Mouse (Mus musculus): ENCODE measurements around the gene Ankrd33. TPM values are rescaled to one million over a fixed set of nuclear protein-coding genes. Genes with fewer than 3 reads are reported as not detected.

Ankrd33 gene
- polyA plus RNA-seq, 1 experiment from 2014 or later: not detected

- Histone ChIP-seq H3K4me1 (replicated peaks) (peaks cover 57% of the 10 kb centered on the region), H3K9ac (no peak overlapping the region), H3K27ac (peak overlapping the region; percentile 52), H3K9me3 (replicated peaks) (no peaks in the 10 kb centered on the region), H3K4me3 (no peak overlapping the region), H3K27me3 (no peaks in the 10 kb centered on the region), H3K36me3 (no peaks in the 10 kb centered on the region), H3K4me2 (peak overlapping the region; percentile 46)
- WGBS: 4% methylated on average over 6 of the region's 6 CpGs
- ATAC-seq (replicated peaks; ENCODE audit: insufficient number of reproducible peaks, insufficient read depth, low FRiP score, low read depth): no peak
Measured at GRCm38 (mm10) chr15:101147910-101148273, 32.3 kb downstream of the Ankrd33 start.

- no peak overlapping the region for H3K4me3 ChIP-seq
- 67% methylated on average over 6 of the region's 6 CpGs for WGBS
- H3K4me1 ChIP-seq (replicated peaks): peaks cover 50% of the 10 kb centered on the region
- no peaks in the 10 kb centered on the region for H3K9me3 ChIP-seq (replicated peaks)
- H3K27me3 ChIP-seq: no peaks in the 10 kb centered on the region
- no peak overlapping the region for H3K9ac ChIP-seq
- H3K27ac ChIP-seq: peak overlapping the region; percentile 52; the same call in 1 of the 2 replicates
- H3K4me2 ChIP-seq: 0 out of 2 replicates have a peak overlapping the region, but pooled peaks have one; percentile 46
- ATAC-seq (replicated peaks; ENCODE audit: insufficient number of reproducible peaks, insufficient read depth, low FRiP score, low read depth): no peak
- H3K36me3 ChIP-seq: no peaks in the 10 kb centered on the region
Measured at GRCm38 (mm10) chr15:101148604-101149003, 33.0 kb downstream of the Ankrd33 start.

DNA sequence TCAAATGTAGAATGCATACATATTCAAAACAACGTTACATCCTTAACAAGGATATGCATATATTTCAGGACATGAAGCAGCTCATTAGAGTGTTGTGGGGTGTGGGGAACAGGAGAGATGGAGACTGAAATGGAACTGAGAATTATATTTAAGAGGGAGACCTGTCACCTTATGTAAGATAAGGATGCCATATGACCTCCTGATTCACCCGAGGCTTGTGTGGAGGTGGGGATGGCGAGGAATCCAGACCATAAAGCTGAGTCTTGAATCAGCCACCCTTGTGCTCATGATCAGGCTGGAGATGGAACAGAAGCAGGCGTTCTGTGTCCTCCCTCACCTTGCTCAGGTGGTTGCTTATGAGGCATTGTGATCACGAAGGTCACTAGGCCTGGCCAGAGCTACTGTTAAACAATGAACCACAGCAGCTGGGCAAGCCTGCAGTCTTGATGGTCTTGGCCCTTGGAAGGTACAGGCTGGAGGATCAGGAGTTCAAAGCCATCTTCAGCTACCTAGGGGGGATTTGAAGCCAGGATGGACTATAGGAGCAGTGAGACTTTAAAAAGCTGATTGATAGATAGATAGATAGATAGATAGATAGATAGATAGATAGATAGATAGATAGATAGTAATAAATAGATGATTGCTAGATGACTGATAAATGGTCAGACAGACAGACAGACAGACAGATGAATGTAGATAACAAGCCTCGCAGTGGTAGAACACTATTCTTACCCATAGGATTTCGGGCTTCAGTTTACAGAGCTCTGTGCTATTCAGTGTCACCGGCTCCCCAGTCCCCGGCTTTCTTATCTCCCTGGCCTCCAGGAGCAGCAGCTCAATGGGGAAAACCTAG is 36.1 kb downstream of the Ankrd33 start:
- H3K27ac ChIP-seq: no peak overlapping the region
- 57% methylated on average over 9 of the region's 9 CpGs for WGBS
- no peak overlapping the region for H3K4me3 ChIP-seq
- H3K4me2 ChIP-seq: no peak overlapping the region
- ATAC-seq (replicated peaks; ENCODE audit: insufficient number of reproducible peaks, insufficient read depth, low FRiP score, low read depth): no peak
- H3K9me3 ChIP-seq (replicated peaks): no peaks in the 10 kb centered on the region
- H3K36me3 ChIP-seq: no peaks in the 10 kb centered on the region
- peaks cover 20% of the 10 kb centered on the region for H3K4me1 ChIP-seq (replicated peaks)
- H3K27me3 ChIP-seq: no peaks in the 10 kb centered on the region
- H3K9ac ChIP-seq: no peak overlapping the region

GRCm38 (mm10) chr15:101154700-101155616 is 39.4 kb downstream of the Ankrd33 start:
- H3K4me3 ChIP-seq: no peak overlapping the region
- ATAC-seq (replicated peaks; ENCODE audit: insufficient number of reproducible peaks, insufficient read depth, low FRiP score, low read depth): no peak
- H3K9me3 ChIP-seq (replicated peaks): no peaks in the 10 kb centered on the region
- 73% methylated on average over 7 of the region's 7 CpGs for WGBS
- H3K4me2 ChIP-seq: no peak overlapping the region
- H3K36me3 ChIP-seq: no peaks in the 10 kb centered on the region
- H3K27me3 ChIP-seq: no peaks in the 10 kb centered on the region
- H3K4me1 ChIP-seq (replicated peaks): no peaks in the 10 kb centered on the region
- H3K27ac ChIP-seq: no peak overlapping the region
- H3K9ac ChIP-seq: no peak overlapping the region

- H3K9me3 ChIP-seq (replicated peaks): no peaks in the 10 kb centered on the region
- ATAC-seq (replicated peaks; ENCODE audit: insufficient number of reproducible peaks, insufficient read depth, low FRiP score, low read depth): no peak
- H3K36me3 ChIP-seq: no peaks in the 10 kb centered on the region
- H3K4me2 ChIP-seq: no peak overlapping the region
- no peak overlapping the region for H3K27ac ChIP-seq
- H3K9ac ChIP-seq: no peak overlapping the region
- H3K4me3 ChIP-seq: no peak overlapping the region
- H3K27me3 ChIP-seq: no peaks in the 10 kb centered on the region
- 17% methylated on average over 1 of the region's 1 CpGs for WGBS
- peaks cover 28% of the 10 kb centered on the region for H3K4me1 ChIP-seq (replicated peaks)
Measured at GRCm38 (mm10) chr15:101160128-101160527, 44.6 kb downstream of the Ankrd33 start.

GRCm38 (mm10) chr15:101160591-101160990 is 45.0 kb downstream of the Ankrd33 start:
- 35% methylated on average over 7 of the region's 7 CpGs for WGBS
- no peaks in the 10 kb centered on the region for H3K27me3 ChIP-seq
- ATAC-seq (replicated peaks; ENCODE audit: insufficient number of reproducible peaks, insufficient read depth, low FRiP score, low read depth): no peak
- peaks cover 29% of the 10 kb centered on the region for H3K4me1 ChIP-seq (replicated peaks)
- H3K4me2 ChIP-seq: no peak overlapping the region
- H3K27ac ChIP-seq: no peak overlapping the region
- no peak overlapping the region for H3K4me3 ChIP-seq
- no peaks in the 10 kb centered on the region for H3K36me3 ChIP-seq
- no peaks in the 10 kb centered on the region for H3K9me3 ChIP-seq (replicated peaks)
- no peak overlapping the region for H3K9ac ChIP-seq

GRCm38 (mm10) chr15:101161534-101161933 is 46.0 kb downstream of the Ankrd33 start:
- no peaks in the 10 kb centered on the region for H3K36me3 ChIP-seq
- H3K4me3 ChIP-seq: no peak overlapping the region
- WGBS: 74% methylated on average over 7 of the region's 7 CpGs

DNA sequence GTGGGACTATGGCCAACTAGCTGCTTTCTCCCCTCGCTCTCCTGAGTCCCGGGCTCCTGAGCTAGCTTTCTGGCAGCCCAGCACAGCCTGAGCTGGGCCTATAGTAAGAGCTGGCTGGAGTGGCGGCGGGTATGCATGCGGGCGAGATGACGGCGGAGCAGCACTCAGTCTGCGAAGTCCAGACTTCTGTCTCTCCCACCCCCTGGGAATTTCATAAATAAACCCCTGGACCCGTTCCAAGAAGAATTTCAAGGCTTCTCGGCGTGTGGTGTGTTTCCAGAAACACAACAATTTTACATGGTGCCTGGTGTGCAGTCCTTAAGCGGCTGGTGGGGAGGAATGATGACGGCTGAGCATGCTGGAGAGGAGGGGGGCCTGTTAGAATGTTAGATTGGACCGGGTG is 47.5 kb downstream of the Ankrd33 start:
- Histone ChIP-seq H3K4me1 (replicated peaks) (peaks cover 31% of the 10 kb centered on the region), H3K36me3 (no peaks in the 10 kb centered on the region), H3K4me2 (0 out of 2 replicates have a peak overlapping the region, but pooled peaks have one; percentile 13), H3K4me3 (no peak overlapping the region), H3K27me3 (no peaks in the 10 kb centered on the region), H3K9ac (0 out of 2 replicates have a peak overlapping the region, but pooled peaks have one; percentile 11), H3K9me3 (replicated peaks) (no peaks in the 10 kb centered on the region), H3K27ac (peak overlapping the region; percentile 48)
- 25% methylated on average over 15 of the region's 15 CpGs for WGBS
- peak; percentile 62; the same call in 1 of the 2 replicates for ATAC-seq (replicated peaks; ENCODE audit: insufficient number of reproducible peaks, insufficient read depth, low FRiP score, low read depth)

More at GRCm38 (mm10) chr15:101161534-101161933, 46.0 kb downstream of the Ankrd33 start:
- no peak for ATAC-seq (replicated peaks; ENCODE audit: insufficient number of reproducible peaks, insufficient read depth, low FRiP score, low read depth)
- Histone ChIP-seq H3K9ac (no peak overlapping the region), H3K27me3 (no peaks in the 10 kb centered on the region), H3K27ac (no peak overlapping the region), H3K4me2 (no peak overlapping the region), H3K4me1 (replicated peaks) (peaks cover 31% of the 10 kb centered on the region), H3K9me3 (replicated peaks) (no peaks in the 10 kb centered on the region)

DNA sequence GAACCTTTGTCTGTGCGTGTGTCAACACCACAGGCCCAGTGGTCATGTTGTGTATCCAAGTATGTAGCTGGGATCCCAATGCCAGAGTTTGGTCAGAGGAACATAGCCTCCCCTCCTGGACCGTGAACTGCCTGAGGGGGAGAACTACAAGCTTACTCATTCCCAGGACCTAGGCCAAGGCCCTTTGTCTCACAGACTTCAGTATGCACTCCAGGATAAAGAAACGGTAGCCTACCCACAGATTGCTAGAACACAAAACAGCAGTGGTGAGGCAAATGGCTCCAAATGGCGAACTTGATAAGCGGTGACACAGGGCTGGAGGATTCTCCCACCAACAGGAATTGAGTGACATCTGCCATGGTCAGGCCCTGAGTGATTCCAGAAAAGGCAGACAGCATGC is 48.3 kb downstream of the Ankrd33 start:
- Histone ChIP-seq H3K36me3 (no peaks in the 10 kb centered on the region), H3K9ac (no peak overlapping the region), H3K27me3 (no peaks in the 10 kb centered on the region), H3K4me3 (no peak overlapping the region), H3K4me2 (no peak overlapping the region), H3K27ac (peak overlapping the region; percentile 48; the same call in 1 of the 2 replicates), H3K9me3 (replicated peaks) (no peaks in the 10 kb centered on the region), H3K4me1 (replicated peaks) (peaks cover 31% of the 10 kb centered on the region)
- WGBS: 46% methylated on average over 5 of the region's 5 CpGs
- no peak for ATAC-seq (replicated peaks; ENCODE audit: insufficient number of reproducible peaks, insufficient read depth, low FRiP score, low read depth)

DNA sequence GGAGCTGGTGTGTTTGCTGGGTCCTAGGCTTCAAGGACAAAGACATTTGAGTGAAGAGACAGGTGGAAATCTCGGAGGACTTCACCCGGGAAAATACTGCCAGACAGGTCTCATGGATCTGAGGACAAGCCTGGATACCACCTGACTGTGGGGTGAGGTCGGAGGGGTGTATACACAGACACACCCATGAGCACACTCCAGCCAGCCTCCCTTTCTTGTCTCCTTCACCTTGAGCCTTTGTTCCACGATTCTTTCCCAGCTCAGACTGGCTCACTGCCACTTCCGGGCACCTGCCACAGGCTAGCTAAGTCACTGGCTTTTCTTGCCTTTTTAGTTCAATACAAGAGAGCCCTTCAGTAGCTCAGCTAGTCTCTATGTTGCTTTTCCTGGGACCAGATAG is 48.7 kb downstream of the Ankrd33 start:
- Histone ChIP-seq H3K4me2 (no peak overlapping the region), H3K27me3 (no peaks in the 10 kb centered on the region), H3K4me1 (replicated peaks) (peaks cover 31% of the 10 kb centered on the region), H3K27ac (peak overlapping the region; percentile 30; the same call in 1 of the 2 replicates), H3K9ac (no peak overlapping the region), H3K9me3 (replicated peaks) (no peaks in the 10 kb centered on the region), H3K36me3 (no peaks in the 10 kb centered on the region), H3K4me3 (no peak overlapping the region)
- no peak for ATAC-seq (replicated peaks; ENCODE audit: insufficient number of reproducible peaks, insufficient read depth, low FRiP score, low read depth)
- WGBS: 44% methylated on average over 5 of the region's 5 CpGs
